ENCODE assay signal across 8 mouse cellular contexts in genomic region chr3:82902757-82903612, GRCm38 (mm10). TPM values are rescaled to one million over a fixed set of nuclear protein-coding genes. Genes with fewer than 3 reads are reported as not detected.
A peak's percentile ranks its signal among the peaks of the same experiment; 100 is the strongest.
DNase-seq lines count a peak whose midpoint lies in the region; ATAC-seq and TF ChIP-seq lines count a peak whose summit lies in the region.

No protein-coding gene starts in this region.

- no peaks in the 10 kb centered on the region for H3K36me3 ChIP-seq in lung, embryonic 15.5 days
- H3K36me3 ChIP-seq in forebrain, postnatal 0 days (ENCODE audit: insufficient read depth) = no peaks in the 10 kb centered on the region
- H3K36me3 ChIP-seq in liver, embryonic 14.5 days (replicated peaks; ENCODE audit: control insufficient read depth, insufficient read depth, low read depth) = no peaks in the 10 kb centered on the region
- H3K36me3 ChIP-seq in stomach, embryonic 16.5 days (ENCODE audit: control insufficient read depth, insufficient read depth, low read length) = no peaks in the 10 kb centered on the region

- TF ChIP-seq EP300 in liver, embryonic 14.5 days (IDR thresholded peaks at IDR 0.05; ENCODE audit: low read depth) = no peak

- peaks cover 40% of the 10 kb centered on the region for H3K27me3 ChIP-seq in lung, embryonic 15.5 days
- H3K27me3 ChIP-seq in forebrain, postnatal 0 days (ENCODE audit: insufficient read depth, low read length) = peaks cover 5% of the 10 kb centered on the region
- peaks cover 17% of the 10 kb centered on the region for H3K27me3 ChIP-seq in liver, embryonic 14.5 days (ENCODE audit: control insufficient read depth, insufficient read depth, low read length)
- H3K27me3 ChIP-seq in stomach, embryonic 16.5 days (ENCODE audit: control insufficient read depth, insufficient read depth, low read length) = peaks cover 23% of the 10 kb centered on the region

- peaks cover 19% of the 10 kb centered on the region for H3K4me1 ChIP-seq in lung, embryonic 15.5 days
- 0 out of 2 replicates have a peak, but pooled peaks cover 11% of the 10 kb centered on the region for H3K4me1 ChIP-seq in forebrain, postnatal 0 days (ENCODE audit: insufficient read depth)
- no peaks in the 10 kb centered on the region for H3K4me1 ChIP-seq in liver, embryonic 14.5 days (replicated peaks; ENCODE audit: control insufficient read depth in 2 of 2, insufficient read depth in 2 of 2, low read length in 1 of 2)
- peaks cover 5% of the 10 kb centered on the region; the same call in 1 of the 2 replicates for H3K4me1 ChIP-seq in stomach, embryonic 16.5 days (ENCODE audit: control insufficient read depth, insufficient read depth, low read length)

- no peaks in the 10 kb centered on the region for H3K9me3 ChIP-seq in lung, embryonic 15.5 days
- H3K9me3 ChIP-seq in forebrain, postnatal 0 days (ENCODE audit: low read length) = no peaks in the 10 kb centered on the region
- H3K9me3 ChIP-seq in liver, embryonic 14.5 days (ENCODE audit: control insufficient read depth, low read length) = no peaks in the 10 kb centered on the region
- H3K9me3 ChIP-seq in stomach, embryonic 16.5 days (replicated peaks; ENCODE audit: control insufficient read depth, low read length) = no peaks in the 10 kb centered on the region

- H3K27ac ChIP-seq in lung, embryonic 15.5 days = no peak overlapping the region
- H3K27ac ChIP-seq in forebrain, postnatal 0 days (ENCODE audit: low read depth, low read length) = no peak overlapping the region
- H3K27ac ChIP-seq in liver, embryonic 14.5 days = no peak overlapping the region
- H3K27ac ChIP-seq in stomach, embryonic 16.5 days (ENCODE audit: low read length) = no peak overlapping the region

- no peak for TF ChIP-seq CTCF in forebrain, postnatal 0 days (IDR thresholded peaks at IDR 0.05; ENCODE audit: low read depth)
- no peak for TF ChIP-seq CTCF in liver, embryonic 14.5 days (IDR thresholded peaks at IDR 0.05; ENCODE audit: low read depth)

- H3K4me2 ChIP-seq in lung, embryonic 15.5 days = peak overlapping the region; percentile 79
- H3K4me2 ChIP-seq in forebrain, postnatal 0 days (ENCODE audit: low read depth) = peak overlapping the region; percentile 93
- peak overlapping the region; percentile 52 for H3K4me2 ChIP-seq in liver, embryonic 14.5 days (ENCODE audit: low read depth)
- peak overlapping the region; percentile 85 for H3K4me2 ChIP-seq in stomach, embryonic 16.5 days (ENCODE audit: low read depth, low read length)

- no peak for ATAC-seq in lung, embryonic 15.5 days (ENCODE audit: borderline replicate concordance, extremely low read depth, low FRiP score, low TSS enrichment)
- no peak for ATAC-seq in forebrain, postnatal 0 days
- ATAC-seq in liver, embryonic 14.5 days (ENCODE audit: insufficient read depth) = no peak
- no peak for ATAC-seq in stomach, embryonic 16.5 days (ENCODE audit: insufficient read depth, low FRiP score)
- no peak for ATAC-seq in granulocyte monocyte progenitor cell, adult 5-6 weeks (replicated peaks; ENCODE audit: poor library complexity, severe bottlenecking)

- peak overlapping the region; percentile 45 for H3K4me3 ChIP-seq in lung, embryonic 15.5 days
- H3K4me3 ChIP-seq in forebrain, postnatal 0 days (ENCODE audit: low read depth, low read length) = peak overlapping the region; percentile 52
- peak overlapping the region in 1 of 2 experiments; percentile 5; a peak in 1 of 4 replicates for H3K4me3 ChIP-seq in liver, embryonic 14.5 days (ENCODE audit: insufficient read depth in 1 of 2, low read depth in 2 of 2, low read length in 2 of 2)
- peak overlapping the region; percentile 47 for H3K4me3 ChIP-seq in stomach, embryonic 16.5 days (replicated peaks; ENCODE audit: low read length)

- DNase-seq in lung, postnatal 10 days = no peak
- peak; percentile 3 for DNase-seq in forebrain, postnatal 0 days
- no peak for DNase-seq in liver, embryonic 14.5 days (ENCODE audit: low read depth in 3 of 3, low spot score in 3 of 3)
- no peak for DNase-seq in adrenal gland, adult 18-20 months (ENCODE audit: low spot score in 2 of 2)
- no peak for DNase-seq in MN1 (ENCODE audit: low spot score)

- H3K9ac ChIP-seq in lung, embryonic 15.5 days = no peak overlapping the region
- no peak overlapping the region for H3K9ac ChIP-seq in forebrain, postnatal 0 days
- no peak overlapping the region for H3K9ac ChIP-seq in liver, embryonic 14.5 days (replicated peaks)
- H3K9ac ChIP-seq in stomach, embryonic 16.5 days (ENCODE audit: low read length) = no peak overlapping the region

- WGBS in lung, embryonic 15.5 days = 23% methylated on average over 20 of the region's 20 CpGs
- 22% methylated on average over 20 of the region's 20 CpGs for WGBS in forebrain, postnatal 0 days
- WGBS in liver, embryonic 14.5 days (ENCODE audit: insufficient replicate concordance) = 18% methylated on average over 20 of the region's 20 CpGs
- 25% methylated on average over 20 of the region's 20 CpGs for WGBS in stomach, embryonic 16.5 days

RNA-seq across cellular contexts. Expression of gene Lrat, which starts 0.8 kb away (rescaled TPM):
- 0.55 and 0.57 TPM in 2 replicates for polyA plus RNA-seq in lung, embryonic 15.5 days (2015; fragmentation: Nextera tagmentation; extraction: Ambion mirVana)
- total RNA-seq in forebrain, postnatal 0 days (2014; rRNA removed) = 0.15 and 0.43 TPM in 2 replicates
- 0.15 and 0.22 TPM in 2 replicates for polyA plus RNA-seq in forebrain, postnatal 0 days (2015; fragmentation: Nextera tagmentation; extraction: Ambion mirVana)
- 0.58 and 0.69 TPM in 2 replicates for polyA plus RNA-seq in liver, embryonic 14.5 days (2012; rRNA removed)
- 0.68 and 1.2 TPM in 2 replicates for polyA plus RNA-seq in liver, embryonic 14.5 days (2014; fragmentation: Nextera tagmentation; extraction: Ambion mirVana)
- 3.1 and 3.3 TPM in 2 replicates for polyA plus RNA-seq in stomach, embryonic 16.5 days (2015; fragmentation: Nextera tagmentation; extraction: Ambion mirVana)
- total RNA-seq in adrenal gland, adult 18-20 months (2021) = under 1 TPM; 0.06 to 0.10 TPM
- 0.04 TPM in 1 of 2 replicates, not detected in the other for total RNA-seq in granulocyte monocyte progenitor cell, adult 5-6 weeks (2014; fragmentation: Nextera tagmentation)
- total RNA-seq in granulocyte monocyte progenitor cell, adult 5-6 weeks (2017) = not detected in 2 replicates

RNA-seq across cellular contexts. Expression of gene Rbm46, which starts 26.7 kb away (rescaled TPM):
- polyA plus RNA-seq in lung, embryonic 15.5 days (2015; fragmentation: Nextera tagmentation; extraction: Ambion mirVana) = 11.1 and 12.6 TPM in 2 replicates
- 1.0 and 1.4 TPM in 2 replicates for total RNA-seq in forebrain, postnatal 0 days (2014; rRNA removed)
- polyA plus RNA-seq in forebrain, postnatal 0 days (2015; fragmentation: Nextera tagmentation; extraction: Ambion mirVana) = 0.96 and 1.6 TPM in 2 replicates
- 0.22 and 0.24 TPM in 2 replicates for polyA plus RNA-seq in liver, embryonic 14.5 days (2012; rRNA removed)
- polyA plus RNA-seq in liver, embryonic 14.5 days (2014; fragmentation: Nextera tagmentation; extraction: Ambion mirVana) = 0.82 and 0.89 TPM in 2 replicates
- 3.5 and 5.2 TPM in 2 replicates for polyA plus RNA-seq in stomach, embryonic 16.5 days (2015; fragmentation: Nextera tagmentation; extraction: Ambion mirVana)
- total RNA-seq in adrenal gland, adult 18-20 months (2021) = under 1 TPM; 0.23 to 0.32 TPM
- not detected in 2 replicates for total RNA-seq in granulocyte monocyte progenitor cell, adult 5-6 weeks (2014; fragmentation: Nextera tagmentation)
- total RNA-seq in granulocyte monocyte progenitor cell, adult 5-6 weeks (2017) = not detected in 2 replicates
